Mouse (Mus musculus) gastrocnemius, postnatal 10 days (tissue): ENCODE measurements around the gene Abcc9. TPM values are rescaled to one million over a fixed set of nuclear protein-coding genes. Genes with fewer than 3 reads are reported as not detected.
"Not testable (repeated sequence)": the region's sequence is repeated elsewhere in the genome, so short reads cannot be mapped to it uniquely, and the experiment has no call there.

Experiments used
- DNase-seq: peaks from one replicate; pipeline ENCODE4 v3.0.0; 2021; ENCODE audit warnings: mixed read lengths
- total RNA-seq, 2 experiments: library from RNA; stranded (reverse); gene quantifications; 2 replicates each; pipeline ENCODE4 v1.2.3; 2021

The Abcc9 gene
- total RNA-seq, 2 experiments from 2014 or later: 128 to 134 TPM

DNA sequence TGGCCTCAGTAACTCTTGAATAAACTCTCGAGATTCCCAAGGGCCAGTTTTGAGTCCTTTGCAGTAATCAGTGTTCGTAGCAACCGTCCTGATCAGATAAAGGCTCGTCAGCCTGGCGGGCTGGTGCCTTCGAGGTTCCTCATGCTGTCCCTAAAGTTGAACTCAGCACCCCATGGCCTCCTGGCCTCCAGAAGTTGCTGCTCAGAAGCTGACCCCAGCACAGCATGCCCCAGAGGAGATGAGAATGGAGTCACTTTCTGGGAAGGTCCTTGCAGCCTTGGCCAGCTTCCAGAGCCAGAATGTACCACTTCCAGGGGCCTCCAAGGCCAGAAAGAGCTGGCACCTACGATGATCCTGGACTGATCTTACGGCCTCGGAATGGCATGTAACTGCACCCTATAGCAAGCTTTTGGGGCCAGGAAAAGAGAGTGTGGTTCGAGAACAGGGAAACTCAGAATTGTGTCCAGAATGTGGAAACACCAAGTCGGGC lies 1.4 kb upstream of the Abcc9 start:
- peak; percentile 18 for DNase-seq

DNA sequence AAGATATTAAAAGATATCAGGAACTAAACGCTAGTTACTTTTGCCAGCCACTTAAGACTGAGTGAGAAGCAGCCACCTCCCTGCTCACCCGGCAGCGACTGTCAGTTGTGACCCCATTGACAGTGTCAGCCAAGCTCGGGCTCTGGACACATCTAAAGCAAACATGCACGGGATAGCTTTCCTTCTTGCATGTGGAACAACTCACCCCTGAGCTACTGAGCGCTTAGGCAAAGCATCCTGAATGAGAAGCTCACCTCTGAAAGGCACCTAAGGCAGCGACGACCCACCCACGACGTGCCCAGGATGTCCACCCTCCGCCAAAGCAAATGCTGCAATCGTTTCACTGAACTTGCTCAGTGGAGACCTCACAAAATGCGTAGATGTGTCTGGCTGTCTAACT lies 954 bp downstream of the Abcc9 start:
- DNase-seq: no peak

DNA sequence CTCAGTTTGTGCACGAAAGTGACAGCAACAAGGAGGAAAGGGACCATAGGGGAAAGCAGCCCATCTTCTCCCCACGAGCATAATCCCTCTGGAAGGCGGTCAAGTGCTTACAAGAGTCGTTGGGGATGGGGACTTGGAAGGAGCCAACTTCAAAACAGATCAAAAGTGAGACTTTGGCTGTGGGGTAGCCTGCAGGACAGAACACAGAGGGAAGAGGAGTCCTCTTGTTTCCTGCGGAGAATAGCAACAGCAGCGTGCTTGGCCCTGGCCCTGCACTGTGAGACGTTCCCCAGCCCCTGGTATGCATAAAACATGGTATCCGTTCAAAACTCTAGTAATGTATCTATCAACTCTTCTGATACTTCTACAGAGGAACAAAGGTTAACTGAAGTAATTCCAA lies 1.4 kb downstream of the Abcc9 start:
- DNase-seq: no peak

DNA sequence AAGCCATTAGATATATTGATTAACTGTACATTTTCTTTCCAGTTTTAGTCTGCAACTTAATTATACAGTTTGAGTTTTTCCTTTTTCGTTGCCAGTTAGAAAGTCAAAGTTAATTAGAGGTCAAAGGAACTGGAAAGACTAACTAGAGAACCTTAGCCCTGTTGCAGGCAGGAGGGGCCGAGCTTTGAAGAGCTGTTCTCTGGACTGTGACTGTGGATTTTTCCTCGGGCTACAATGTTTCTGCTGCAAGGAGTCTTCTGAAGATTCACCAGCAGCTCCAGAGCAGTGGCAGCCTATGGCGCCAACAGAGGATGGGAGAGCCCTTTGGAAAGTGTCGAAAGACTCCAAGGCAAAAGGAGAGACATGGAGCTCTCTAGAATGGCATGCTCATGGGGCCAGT lies 10.0 kb downstream of the Abcc9 start:
- DNase-seq: no peak

DNA sequence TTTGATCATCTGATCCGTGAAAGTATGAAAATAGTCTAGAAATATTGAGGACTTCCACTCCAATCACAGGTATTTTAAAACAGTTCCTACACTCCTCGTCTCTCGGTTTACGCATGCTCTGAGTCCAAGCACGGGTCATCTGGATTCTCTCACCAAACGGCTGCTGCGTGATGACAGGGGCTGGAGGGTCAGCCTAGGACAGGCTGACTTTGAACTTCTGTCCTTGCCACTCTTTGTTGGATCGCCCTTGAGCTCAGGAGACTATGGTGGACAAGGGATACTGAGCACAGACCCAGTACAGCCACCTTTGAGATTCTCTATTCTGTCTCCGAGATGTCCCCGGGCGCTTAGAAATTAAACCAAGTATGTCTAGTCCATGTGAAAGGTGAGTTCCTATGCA lies 12.4 kb downstream of the Abcc9 start:
- no peak for DNase-seq

DNA sequence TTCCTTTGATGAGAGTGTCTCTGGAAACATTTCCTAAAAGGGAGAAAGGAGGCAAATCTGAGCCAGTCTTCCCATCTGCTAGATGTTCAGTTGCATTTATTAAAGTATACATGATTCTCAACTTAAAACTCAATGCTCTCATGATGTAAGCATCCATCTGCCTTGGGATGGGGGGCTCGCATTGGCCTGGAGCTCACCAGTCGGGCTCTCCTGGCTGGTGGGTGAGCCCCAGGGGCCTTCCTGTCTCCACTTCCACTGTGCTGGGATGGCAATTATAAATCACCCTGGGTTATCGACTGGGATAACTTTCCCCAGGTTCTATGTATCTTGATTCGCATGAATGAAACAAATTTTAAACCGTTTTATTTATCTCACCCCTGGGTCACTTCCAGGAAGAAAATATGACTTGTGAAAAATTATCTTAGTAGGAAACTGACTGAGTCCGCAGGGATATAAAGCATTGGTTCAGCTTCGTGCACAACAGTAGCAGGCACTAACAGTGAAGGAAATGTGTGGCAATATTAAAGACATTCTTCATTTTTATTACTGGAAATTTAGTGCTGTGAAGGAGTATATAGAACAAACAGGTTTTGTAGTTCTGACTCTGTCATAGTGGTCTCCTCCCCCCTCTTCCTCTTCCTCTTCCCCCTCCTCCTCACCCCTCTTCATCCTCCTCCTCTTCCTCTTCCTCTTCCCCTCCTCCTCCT lies 19.0 kb downstream of the Abcc9 start:
- no peak for DNase-seq

DNA sequence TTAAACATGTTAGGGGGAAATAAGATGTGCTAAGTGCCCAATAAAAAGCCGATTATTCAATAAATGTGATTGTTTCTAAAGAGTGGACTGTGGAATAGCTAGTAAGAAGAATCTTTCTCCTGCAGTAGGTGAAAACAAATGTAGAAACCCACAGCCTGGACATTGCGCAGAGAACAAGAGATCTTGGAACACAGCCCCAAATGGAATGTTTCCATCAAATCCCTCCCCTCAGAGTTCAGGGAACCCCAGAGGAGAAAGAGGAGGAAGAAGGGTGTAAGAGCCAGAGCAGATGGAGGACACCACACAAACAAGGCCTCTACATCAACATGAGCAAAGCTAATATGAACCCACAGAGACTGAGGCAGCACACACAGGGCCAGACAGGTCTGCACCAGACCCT lies 32.1 kb downstream of the Abcc9 start:
- no peak for DNase-seq

DNA sequence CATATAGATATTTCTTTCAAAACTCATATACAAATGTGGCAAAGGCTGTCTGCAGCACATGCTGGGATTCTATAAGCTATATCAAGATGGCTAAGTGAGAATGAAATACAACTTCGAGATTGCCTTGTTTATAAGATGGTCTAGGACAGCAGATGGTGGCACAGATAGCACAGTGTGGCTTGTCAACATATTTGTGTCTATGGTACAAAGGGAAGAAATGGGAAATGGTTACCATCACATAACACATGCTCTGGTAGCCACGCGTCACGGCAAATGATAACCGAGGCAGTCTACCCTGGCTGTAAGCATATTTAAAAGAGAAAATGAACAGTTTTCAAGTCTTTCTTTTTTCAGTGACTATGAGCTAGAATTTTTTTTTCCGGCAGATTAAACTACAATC lies 32.8 kb downstream of the Abcc9 start:
- no peak for DNase-seq

DNA sequence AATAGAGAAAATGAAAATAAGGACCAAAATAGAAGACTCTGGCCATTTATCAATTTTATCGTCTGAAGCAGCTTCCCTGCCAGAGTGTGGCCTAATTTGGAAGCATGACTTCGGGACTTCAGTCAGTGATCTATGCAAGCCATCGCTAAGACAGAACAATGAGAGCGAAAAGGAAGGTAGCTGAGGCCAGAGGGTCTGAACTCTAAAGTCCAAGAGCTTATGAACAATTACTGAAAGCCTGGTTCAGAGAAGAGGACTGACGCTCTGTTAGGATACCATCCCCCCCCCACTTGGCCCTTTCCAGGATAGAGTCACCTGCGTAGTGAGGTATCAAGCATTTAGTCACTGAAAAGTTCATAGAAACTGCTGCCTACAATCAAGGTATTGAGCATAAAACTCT lies 33.3 kb downstream of the Abcc9 start:
- DNase-seq: no peak

DNA sequence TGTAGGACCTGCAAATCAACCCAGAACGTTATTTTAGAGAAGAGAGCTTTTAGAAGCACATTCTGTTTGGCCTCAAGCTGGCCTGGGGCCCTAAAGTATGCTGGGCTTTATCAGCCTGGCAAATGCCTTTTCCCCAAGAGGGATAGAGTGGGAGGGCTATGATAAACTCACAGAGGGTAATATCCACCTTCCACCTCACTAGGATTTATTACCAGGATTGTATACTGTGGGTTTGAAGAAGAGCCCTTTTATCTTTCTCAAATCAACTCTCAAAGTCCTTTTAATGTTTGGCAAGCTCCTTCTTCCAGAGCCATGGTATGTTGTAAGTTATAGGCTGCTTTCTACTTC lies 33.7 kb downstream of the Abcc9 start:
- no peak for DNase-seq

DNA sequence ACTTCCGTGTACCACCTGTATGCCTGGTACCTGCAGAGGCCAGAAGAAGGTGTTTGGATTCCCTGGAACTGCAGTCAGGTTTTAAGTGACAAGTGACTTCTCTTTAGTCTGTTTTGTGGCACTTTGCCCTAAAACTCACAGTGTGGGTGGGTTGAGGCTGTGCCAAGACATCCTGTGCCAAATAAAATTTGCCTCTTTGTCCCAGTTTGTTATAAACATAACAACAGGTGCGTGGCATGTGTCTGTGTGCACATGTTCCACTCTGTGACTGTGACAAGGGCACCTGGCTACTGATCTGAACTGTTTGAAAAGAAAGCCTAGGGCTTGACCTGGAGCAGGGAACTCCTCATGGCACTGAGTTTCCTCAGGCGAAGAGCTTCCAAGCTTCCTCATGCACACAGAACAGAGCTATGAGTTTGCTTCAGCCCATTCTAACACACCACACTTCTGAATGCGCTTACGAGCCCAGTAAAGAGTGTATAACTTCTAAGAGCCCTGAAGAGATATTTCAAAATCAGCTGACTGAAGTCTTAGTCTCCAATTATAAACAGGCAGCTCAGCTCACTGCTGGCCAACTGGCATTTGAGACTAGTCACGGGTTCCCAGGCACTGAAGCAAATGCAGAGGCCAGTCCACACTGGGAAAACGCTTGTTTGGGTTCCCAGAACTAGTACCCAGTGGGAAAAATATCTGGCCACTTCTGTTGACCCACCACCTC lies 34.3 kb downstream of the Abcc9 start:
- DNase-seq: peak; percentile 42

DNA sequence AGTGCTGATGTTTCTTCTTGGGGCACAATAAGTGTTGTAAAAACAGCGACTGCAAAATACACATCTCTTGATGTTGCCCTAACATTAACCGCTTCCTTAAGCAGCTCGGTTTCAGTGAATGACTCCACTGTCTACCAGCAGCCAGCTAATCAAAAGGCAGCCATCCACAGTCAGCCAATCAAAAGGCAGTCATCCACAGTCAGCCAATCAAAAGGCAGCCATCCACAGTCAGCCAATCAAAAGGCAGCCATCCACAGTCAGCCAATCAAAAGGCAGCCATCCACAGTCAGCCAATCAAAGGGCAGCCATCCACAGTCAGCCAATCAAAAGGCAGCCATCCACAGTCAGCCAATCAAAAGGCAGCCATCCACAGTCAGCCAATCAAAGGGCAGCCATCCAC lies 40.1 kb downstream of the Abcc9 start:
- DNase-seq: not testable (repeated sequence)

DNA sequence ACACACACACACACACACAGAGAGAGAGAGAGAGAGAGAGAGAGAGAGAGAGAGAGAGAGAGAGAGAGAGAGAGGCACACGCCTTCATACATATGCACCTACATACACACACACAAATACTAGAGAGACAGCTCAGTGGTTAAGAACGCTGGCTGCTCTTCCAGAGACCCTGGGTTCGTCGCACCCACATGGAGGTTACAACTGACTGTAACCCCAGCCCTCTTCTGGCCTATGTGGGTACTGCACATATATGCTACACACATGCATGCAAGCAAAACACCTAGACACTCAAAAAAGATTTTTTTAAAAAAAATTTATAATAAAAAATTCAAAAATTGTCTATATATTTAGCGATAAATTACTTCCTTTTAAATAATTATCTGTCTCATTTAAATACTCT lies 43.1 kb downstream of the Abcc9 start:
- no peak for DNase-seq

DNA sequence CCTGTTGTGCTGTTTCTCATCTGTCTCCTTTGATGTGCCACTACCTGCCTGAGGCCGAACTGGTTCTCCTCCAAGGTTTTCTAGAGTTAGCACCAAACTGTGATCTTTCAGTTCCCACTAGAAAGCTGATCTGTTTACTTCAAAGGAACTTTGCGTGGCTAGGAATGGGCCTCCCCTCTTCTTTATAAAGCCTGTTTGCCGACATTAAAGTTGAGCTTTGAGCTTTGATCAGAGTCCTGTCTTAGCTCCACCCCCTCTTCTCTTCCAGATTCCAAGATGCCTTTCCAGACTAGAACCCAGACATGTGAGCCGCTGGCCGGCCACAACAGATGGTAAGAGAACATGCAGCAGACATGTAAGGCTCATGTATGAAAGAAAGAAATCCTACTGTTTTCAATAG lies 47.6 kb downstream of the Abcc9 start:
- no peak for DNase-seq

DNA sequence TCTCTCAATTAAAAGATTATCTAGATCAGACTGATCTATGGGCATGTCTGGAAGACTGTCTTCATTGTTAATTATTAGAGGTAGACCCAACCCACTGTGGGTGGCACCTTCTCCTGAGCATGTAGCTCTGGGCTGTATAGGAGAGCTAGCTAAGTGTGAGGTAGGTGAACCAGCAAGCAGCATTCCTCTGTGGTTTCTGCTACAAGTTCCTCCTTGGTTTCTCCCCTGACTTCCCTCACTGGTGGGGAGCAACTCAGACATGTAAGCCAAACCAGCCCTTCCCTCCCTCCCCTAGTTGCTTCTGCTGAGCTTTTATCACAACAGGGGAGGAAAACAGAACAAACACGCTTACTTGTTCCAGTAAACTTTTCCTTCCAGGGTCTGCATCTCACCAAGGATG lies 49.9 kb downstream of the Abcc9 start:
- no peak for DNase-seq

DNA sequence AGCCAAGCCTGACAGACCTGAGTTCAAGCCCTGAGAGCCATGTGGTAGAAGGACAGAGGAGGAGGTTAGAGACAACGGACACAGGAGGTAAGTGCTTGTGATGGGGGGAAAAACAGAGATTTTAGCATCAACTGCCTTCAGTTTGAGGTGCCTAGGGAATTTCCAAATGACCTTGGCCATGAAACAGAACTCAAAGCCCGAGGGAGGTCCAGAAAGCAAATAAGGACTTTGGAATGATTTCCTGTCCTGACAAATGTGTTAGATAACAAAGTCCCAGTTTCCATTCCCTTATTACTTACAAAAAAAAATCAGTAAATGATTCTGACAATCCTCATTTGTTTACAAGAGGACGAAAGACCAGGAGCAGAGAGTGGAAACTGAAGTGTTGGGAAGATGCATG lies 52.8 kb downstream of the Abcc9 start:
- no peak for DNase-seq

DNA sequence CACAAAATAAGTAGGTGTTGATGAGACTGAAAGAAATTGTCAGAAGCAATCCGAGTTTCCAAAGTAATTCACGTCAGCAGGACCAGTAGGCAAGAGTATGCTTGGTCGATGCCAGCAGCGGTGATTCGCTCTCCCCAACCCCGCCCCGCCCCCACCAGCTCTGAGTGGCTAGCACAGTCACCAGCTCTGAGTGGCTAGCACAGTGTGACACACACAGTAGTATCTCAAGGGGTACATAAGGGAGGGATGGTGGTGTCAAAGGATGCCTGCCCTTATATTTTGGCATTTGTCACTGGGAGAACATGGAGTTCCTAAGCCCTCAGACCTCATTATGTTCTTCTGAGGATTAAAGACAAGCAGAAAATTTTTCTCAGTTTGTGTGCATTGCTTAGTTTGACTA lies 56.6 kb downstream of the Abcc9 start:
- no peak for DNase-seq

DNA sequence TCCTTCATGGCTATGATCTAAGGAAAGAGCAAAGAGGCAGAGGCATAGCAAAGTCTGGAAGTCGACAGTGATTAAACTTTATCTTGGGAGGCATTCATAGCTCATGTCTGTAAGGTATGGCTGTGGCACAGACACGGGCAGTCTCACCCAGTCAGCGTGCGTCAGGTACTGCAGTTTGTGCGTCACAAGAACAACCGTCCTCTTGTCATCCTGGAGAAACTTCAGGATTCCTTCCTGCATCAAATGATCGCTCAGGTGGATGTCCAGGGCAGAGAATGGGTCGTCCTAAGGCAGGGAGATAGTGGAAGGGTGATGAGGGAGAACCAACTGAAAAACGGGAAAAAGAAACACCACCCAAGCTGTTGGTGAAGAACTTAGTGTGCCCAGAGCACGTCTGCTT lies 62.8 kb downstream of the Abcc9 start:
- no peak for DNase-seq

DNA sequence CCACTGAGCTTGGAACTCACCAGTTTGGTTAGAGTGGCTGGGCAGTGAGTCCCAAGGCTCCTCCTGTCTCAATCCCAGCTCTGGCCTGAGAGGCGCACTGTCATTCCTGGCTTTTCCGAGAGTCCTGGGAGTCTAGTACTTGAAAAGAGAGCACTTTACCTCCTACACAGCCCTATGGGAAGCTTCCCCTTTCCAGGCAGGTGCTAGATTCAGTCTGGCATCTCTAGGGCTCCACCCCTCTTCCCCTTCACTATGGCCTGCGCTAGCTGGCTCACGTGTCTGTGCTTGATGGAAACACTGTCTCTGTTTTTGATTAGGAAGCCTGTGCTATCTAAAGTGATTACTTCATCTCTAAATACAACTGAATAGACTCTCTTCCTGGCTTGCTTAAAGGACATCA lies 66.5 kb downstream of the Abcc9 start:
- no peak for DNase-seq

DNA sequence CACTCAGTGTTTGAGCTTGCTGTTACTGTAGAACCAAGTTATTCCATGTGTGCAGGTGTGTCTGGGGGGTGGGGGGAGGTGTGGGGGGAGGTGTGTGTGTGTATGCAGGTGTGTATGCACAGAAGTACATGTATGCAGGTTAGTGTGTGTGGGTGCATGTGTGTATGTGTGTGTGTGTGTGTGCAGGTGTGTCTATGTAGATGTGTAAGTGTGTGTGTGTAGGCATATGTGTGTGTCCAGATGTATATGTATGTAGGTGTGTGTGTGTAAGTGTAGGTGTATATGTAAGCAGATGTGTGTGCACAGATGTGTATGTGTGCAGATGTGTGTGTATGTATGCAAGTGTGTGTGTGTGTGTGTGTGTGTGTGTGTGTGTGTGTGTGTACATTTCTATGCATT lies 66.9 kb downstream of the Abcc9 start:
- no peak for DNase-seq

DNA sequence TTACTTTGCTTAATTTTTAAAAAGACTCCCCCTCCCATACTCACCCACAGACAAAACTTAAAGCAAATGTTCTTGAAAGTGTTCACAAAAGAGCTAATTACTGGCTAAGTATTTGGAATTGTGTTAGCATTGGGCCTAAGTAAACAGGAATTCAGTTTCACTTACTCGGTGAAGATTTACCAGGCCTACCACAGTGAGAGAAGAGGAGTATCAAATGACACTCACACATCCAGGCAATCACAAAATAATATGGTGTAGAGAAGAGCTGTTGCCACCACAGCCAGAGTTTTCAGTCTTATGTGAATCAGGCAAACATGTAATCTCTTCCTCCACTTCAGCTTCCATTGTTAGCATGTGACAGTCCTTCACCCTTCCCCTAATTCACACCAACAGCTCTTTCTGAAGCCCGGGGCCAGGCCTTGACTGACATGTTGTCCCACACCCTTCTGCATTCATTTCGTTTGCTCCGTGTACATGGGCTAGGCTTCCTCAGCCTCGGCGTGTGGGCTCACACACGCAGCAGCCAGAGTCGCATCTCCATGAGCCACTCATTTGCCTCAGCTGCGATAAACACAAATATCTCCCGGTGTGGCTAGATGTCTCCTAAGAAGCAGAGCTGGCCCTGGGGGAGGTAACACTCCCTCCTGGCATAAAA lies 67.5 kb downstream of the Abcc9 start:
- DNase-seq: no peak

DNA sequence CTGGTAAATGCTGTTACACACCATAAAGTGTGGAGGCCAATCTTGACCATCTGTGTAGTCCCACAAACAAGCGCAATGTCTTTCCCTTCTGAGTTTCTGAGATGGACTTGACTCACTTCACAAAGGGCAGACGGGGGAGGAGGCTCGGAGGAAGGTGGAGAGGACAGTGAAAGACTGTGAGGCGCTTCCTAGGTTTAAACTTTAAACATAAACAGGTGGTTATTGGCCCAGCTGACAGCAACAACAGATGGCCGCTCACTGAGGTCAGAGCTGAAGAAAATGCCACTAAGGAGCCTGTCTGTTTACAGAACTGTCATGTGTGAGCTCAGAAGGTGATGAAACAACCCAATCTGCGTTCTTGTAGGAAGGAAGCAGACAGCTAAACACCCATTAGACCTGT lies 78.8 kb downstream of the Abcc9 start:
- no peak for DNase-seq

DNA sequence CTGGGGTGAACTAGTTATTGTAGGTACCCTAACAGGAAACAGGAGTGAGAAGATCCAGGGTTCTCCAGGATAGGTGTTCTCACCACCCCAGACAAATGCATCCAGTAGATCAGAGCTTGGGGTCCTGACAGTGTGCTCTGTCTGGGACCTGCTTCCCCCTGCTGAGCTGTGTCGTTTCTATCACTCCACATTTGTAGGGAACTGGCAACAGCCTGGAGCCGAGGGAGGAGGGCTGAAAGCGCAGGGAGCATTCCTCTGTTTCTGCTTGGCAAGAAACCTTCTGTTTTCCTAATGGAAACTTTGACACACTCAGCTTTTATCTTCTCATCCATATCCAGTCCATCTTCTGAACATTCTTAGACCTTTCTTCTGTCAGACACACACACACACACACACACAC lies 85.5 kb downstream of the Abcc9 start:
- no peak for DNase-seq

DNA sequence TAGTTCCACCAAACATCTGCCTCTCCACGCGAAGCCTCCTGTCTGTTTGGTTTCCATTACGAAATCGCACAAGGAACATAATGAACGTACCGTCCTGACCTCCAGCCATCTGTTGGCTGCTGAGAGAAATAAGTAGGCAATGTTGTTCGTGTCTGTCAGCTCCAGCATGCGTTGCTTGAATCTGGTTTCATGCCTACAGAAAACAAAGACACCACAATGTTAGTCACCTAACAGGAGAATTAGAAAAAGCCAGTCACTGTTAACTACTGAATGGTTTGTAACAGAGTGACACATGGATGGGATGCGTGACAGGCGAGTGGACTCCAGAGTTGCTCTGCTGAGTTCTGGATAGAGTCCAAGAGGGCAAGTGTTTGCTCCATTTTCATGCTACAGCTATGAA lies 87.8 kb downstream of the Abcc9 start:
- DNase-seq: no peak
